Mouse (Mus musculus) 416B (cell line): ENCODE results near the gene Sidt1.

Source experiments
- DNase-seq: peaks from one replicate; pipeline ENCODE4 v3.0.0; 2011; ENCODE audit warnings: low read depth

Gene Sidt1

GRCm38 (mm10) chr16:44332861-44333284, at the start of gene Sidt1:
Gene Sidt1 (minus strand): TSS chr16:44333196.
- no peak for DNase-seq

- DNase-seq = no peak
Observed at GRCm38 (mm10) chr16:44381578-44381977, 48.6 kb upstream of the Sidt1 start.

GRCm38 (mm10) chr16:44380006-44380405, 47.0 kb upstream of the Sidt1 start:
- DNase-seq = no peak

- DNase-seq = no peak
Observed at GRCm38 (mm10) chr16:44375459-44375858, 42.5 kb upstream of the Sidt1 start.

- DNase-seq = no peak
Observed at GRCm38 (mm10) chr16:44365522-44365921, 32.5 kb upstream of the Sidt1 start.

- DNase-seq = peak; percentile 65
Observed at GRCm38 (mm10) chr16:44361921-44362890, 29.2 kb upstream of the Sidt1 start.

- peak; percentile 74 for DNase-seq
Observed at GRCm38 (mm10) chr16:44357571-44358268, 24.7 kb upstream of the Sidt1 start.

- peak; percentile 81 for DNase-seq
Observed at GRCm38 (mm10) chr16:44356291-44356690, 23.3 kb upstream of the Sidt1 start.

GRCm38 (mm10) chr16:44349801-44350397, 16.9 kb upstream of the Sidt1 start:
- peak; percentile 81 for DNase-seq

- DNase-seq = peak; percentile 92
Observed at GRCm38 (mm10) chr16:44347071-44347901, 14.3 kb upstream of the Sidt1 start, which contains the start of gene Spice1. Gene Spice1 (plus strand): TSS chr16:44347121.

- DNase-seq = no peak
Observed at GRCm38 (mm10) chr16:44337541-44337940, 4.5 kb upstream of the Sidt1 start.

- DNase-seq = no peak
Observed at GRCm38 (mm10) chr16:44331995-44332860, 768 bp downstream of the Sidt1 start.

GRCm38 (mm10) chr16:44331671-44331994, 1.4 kb downstream of the Sidt1 start:
- no peak for DNase-seq

GRCm38 (mm10) chr16:44331154-44331553, 1.8 kb downstream of the Sidt1 start:
- DNase-seq = no peak

GRCm38 (mm10) chr16:44330657-44331056, 2.3 kb downstream of the Sidt1 start:
- DNase-seq = no peak

- peak; percentile 35 for DNase-seq
Observed at GRCm38 (mm10) chr16:44328644-44329043, 4.4 kb downstream of the Sidt1 start.

GRCm38 (mm10) chr16:44320232-44320631, 12.8 kb downstream of the Sidt1 start:
- DNase-seq = no peak

GRCm38 (mm10) chr16:44316350-44316749, 16.6 kb downstream of the Sidt1 start:
- no peak for DNase-seq

- DNase-seq = peak; percentile 93
Observed at GRCm38 (mm10) chr16:44313422-44313821, 19.6 kb downstream of the Sidt1 start.

- DNase-seq = no peak
Observed at GRCm38 (mm10) chr16:44305606-44306005, 27.4 kb downstream of the Sidt1 start.

- DNase-seq = no peak
Observed at GRCm38 (mm10) chr16:44303822-44304221, 29.2 kb downstream of the Sidt1 start.
